In the genomic region with DNA sequence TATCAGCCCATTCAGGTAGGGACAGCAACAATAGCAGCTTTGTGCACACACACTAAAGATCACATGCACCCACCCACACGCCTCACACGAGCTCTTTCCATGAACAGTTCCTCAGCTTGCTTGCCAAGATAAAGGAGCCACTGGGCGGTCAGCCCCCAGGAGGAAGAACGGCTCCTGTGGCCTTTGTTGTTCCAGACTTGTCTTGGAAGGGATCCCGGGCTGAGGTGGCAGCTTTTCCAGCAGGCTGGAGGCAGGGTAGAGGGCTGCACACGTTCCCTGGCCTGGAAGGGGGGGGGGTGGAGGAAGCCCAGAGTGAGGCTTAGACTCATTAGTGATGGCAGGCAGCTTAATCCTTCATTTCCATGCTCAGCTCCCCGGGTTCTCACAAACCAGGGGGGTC, we compare ENCODE assay signal across 11 mouse cellular contexts. TPM values are rescaled to one million over a fixed set of nuclear protein-coding genes. Genes with fewer than 3 reads are reported as not detected.
DNase-seq lines count a peak whose midpoint lies in the region; ATAC-seq and TF ChIP-seq lines count a peak whose summit lies in the region.
"Had no signal": no experiment of that assay in that cellular context is flagged by ENCODE, and none has a peak within 500 bp of the region (broad histone marks: within the 10 kb centered on the region; RNA-seq: fewer than 3 reads in every experiment).

No protein-coding gene starts in this region.

- H3K4me2 ChIP-seq in heart, embryonic 11.5 days = no peak overlapping the region
- H3K4me2 ChIP-seq in heart, embryonic 13.5 days = no peak overlapping the region
- no peak overlapping the region for H3K4me2 ChIP-seq in midbrain, postnatal 0 days (ENCODE audit: low read depth, low read length, poor library complexity, severe bottlenecking)
- no peak overlapping the region for H3K4me2 ChIP-seq in intestine, embryonic 15.5 days (replicated peaks)

- no peaks in the 10 kb centered on the region for H3K36me3 ChIP-seq in heart, embryonic 11.5 days (ENCODE audit: control insufficient read depth, insufficient read depth, low read length)
- H3K36me3 ChIP-seq in heart, embryonic 13.5 days = no peaks in the 10 kb centered on the region
- H3K36me3 ChIP-seq in midbrain, postnatal 0 days (ENCODE audit: insufficient read depth, low read length) = peaks cover 7% of the 10 kb centered on the region; the same call in 1 of the 2 replicates
- H3K36me3 ChIP-seq in intestine, embryonic 15.5 days = no peaks in the 10 kb centered on the region

- TF ChIP-seq CTCF in midbrain, postnatal 0 days (IDR thresholded peaks at IDR 0.05) = no peak

- peaks cover 62% of the 10 kb centered on the region for H3K27me3 ChIP-seq in heart, embryonic 11.5 days (ENCODE audit: control insufficient read depth, insufficient read depth, low read length)
- H3K27me3 ChIP-seq in heart, embryonic 13.5 days (replicated peaks) = peaks cover 93% of the 10 kb centered on the region
- peaks cover 33% of the 10 kb centered on the region for H3K27me3 ChIP-seq in midbrain, postnatal 0 days (ENCODE audit: insufficient read depth, low read length)
- peaks cover 26% of the 10 kb centered on the region for H3K27me3 ChIP-seq in intestine, embryonic 15.5 days (replicated peaks)

- DNase-seq in heart, adult 18-20 months = peak; percentile 57 to 70
- peak; percentile 27 for DNase-seq in right cerebral cortex, postnatal 25 days
- no peak for DNase-seq in right cerebral cortex, adult 2 months (ENCODE audit: low spot score in 2 of 2)
- peak; percentile 50 for DNase-seq in midbrain, postnatal 0 days (ENCODE audit: low spot score)
- DNase-seq: gastrocnemius, postnatal 10 days had no signal

- H3K27ac ChIP-seq in heart, embryonic 11.5 days (ENCODE audit: low read depth, low read length) = no peak overlapping the region
- H3K27ac ChIP-seq in heart, embryonic 13.5 days (replicated peaks) = 0 out of 2 replicates have a peak overlapping the region, but pooled peaks have one; percentile 45
- H3K27ac ChIP-seq in midbrain, postnatal 0 days (ENCODE audit: low read depth, low read length) = no peak overlapping the region
- H3K27ac ChIP-seq in intestine, embryonic 15.5 days = no peak overlapping the region

- no peak for ATAC-seq in heart, embryonic 11.5 days (replicated peaks; ENCODE audit: insufficient number of reproducible peaks, low FRiP score, low TSS enrichment)
- no peak for ATAC-seq in heart, embryonic 13.5 days (ENCODE audit: extremely low read depth, insufficient number of reproducible peaks, low FRiP score, low TSS enrichment)
- ATAC-seq in midbrain, postnatal 0 days (ENCODE audit: low FRiP score) = peak; percentile 70
- ATAC-seq in intestine, embryonic 15.5 days = no peak
- no peak for ATAC-seq in granulocyte monocyte progenitor cell, adult 5-6 weeks (replicated peaks; ENCODE audit: poor library complexity, severe bottlenecking)

- no peaks in the 10 kb centered on the region for H3K9me3 ChIP-seq in heart, embryonic 11.5 days (replicated peaks; ENCODE audit: control insufficient read depth, low read length)
- H3K9me3 ChIP-seq in heart, embryonic 13.5 days = no peaks in the 10 kb centered on the region
- no peaks in the 10 kb centered on the region for H3K9me3 ChIP-seq in midbrain, postnatal 0 days (ENCODE audit: low read length)
- H3K9me3 ChIP-seq in intestine, embryonic 15.5 days = no peaks in the 10 kb centered on the region

- H3K9ac ChIP-seq in heart, embryonic 11.5 days (ENCODE audit: low read depth, low read length) = no peak overlapping the region
- H3K9ac ChIP-seq in heart, embryonic 13.5 days = no peak overlapping the region
- no peak overlapping the region for H3K9ac ChIP-seq in midbrain, postnatal 0 days (replicated peaks; ENCODE audit: low read length, poor library complexity, severe bottlenecking)
- H3K9ac ChIP-seq in intestine, embryonic 15.5 days = no peak overlapping the region

- 13% methylated on average over 7 of the region's 7 CpGs for WGBS in heart, embryonic 11.5 days (ENCODE audit: insufficient replicate concordance)
- WGBS in heart, embryonic 13.5 days = 13% methylated on average over 7 of the region's 7 CpGs
- WGBS in midbrain, postnatal 0 days = 11% methylated on average over 7 of the region's 7 CpGs
- WGBS in intestine, embryonic 15.5 days = 25% methylated on average over 7 of the region's 7 CpGs

- peaks cover 5% of the 10 kb centered on the region; the same call in 1 of the 2 replicates for H3K4me1 ChIP-seq in heart, embryonic 11.5 days (ENCODE audit: control insufficient read depth, insufficient read depth, low read length)
- H3K4me1 ChIP-seq in heart, embryonic 13.5 days = peaks cover 10% of the 10 kb centered on the region
- H3K4me1 ChIP-seq in midbrain, postnatal 0 days (ENCODE audit: insufficient read depth, low read length) = no peaks in the 10 kb centered on the region
- no peaks in the 10 kb centered on the region for H3K4me1 ChIP-seq in intestine, embryonic 15.5 days (replicated peaks)

- H3K4me3 ChIP-seq in heart, embryonic 11.5 days (ENCODE audit: low read depth, low read length) = no peak overlapping the region
- no peak overlapping the region for H3K4me3 ChIP-seq in heart, embryonic 13.5 days
- H3K4me3 ChIP-seq in midbrain, postnatal 0 days (ENCODE audit: low read depth, low read length) = no peak overlapping the region
- no peak overlapping the region for H3K4me3 ChIP-seq in intestine, embryonic 15.5 days (replicated peaks)

RNA-seq across cellular contexts. Expression of a gene that starts 18.2 kb away (rescaled TPM):
- not detected for total RNA-seq in heart, adult 18-20 months (2021)
- polyA plus RNA-seq in heart, embryonic 11.5 days (2014; fragmentation: Nextera tagmentation; extraction: Ambion mirVana) = not detected in 2 replicates
- polyA plus RNA-seq in heart, embryonic 13.5 days (2015; fragmentation: Nextera tagmentation; extraction: Ambion mirVana) = not detected in 2 replicates
- 0.33 and 0.66 TPM in 2 replicates for total RNA-seq in midbrain, postnatal 0 days (2014; rRNA removed)
- polyA plus RNA-seq in midbrain, postnatal 0 days (2015; fragmentation: Nextera tagmentation; extraction: Ambion mirVana) = 0.94 and 1.2 TPM in 2 replicates
- polyA plus RNA-seq in intestine, embryonic 15.5 days (2015; fragmentation: Nextera tagmentation; extraction: Ambion mirVana) = not detected in 2 replicates
- total RNA-seq in granulocyte monocyte progenitor cell, adult 5-6 weeks (2014; fragmentation: Nextera tagmentation) = not detected in 2 replicates
- not detected in 2 replicates for total RNA-seq in granulocyte monocyte progenitor cell, adult 5-6 weeks (2017)
- total RNA-seq: gastrocnemius, postnatal 10 days had no signal
- polyA plus RNA-seq: testis, adult 2 months had no signal

RNA-seq across cellular contexts. Expression of a gene that starts 24.4 kb away (rescaled TPM):
- total RNA-seq in heart, adult 18-20 months (2021) = not detected
- polyA plus RNA-seq in heart, embryonic 11.5 days (2014; fragmentation: Nextera tagmentation; extraction: Ambion mirVana) = not detected in 2 replicates
- polyA plus RNA-seq in heart, embryonic 13.5 days (2015; fragmentation: Nextera tagmentation; extraction: Ambion mirVana) = not detected in 2 replicates
- total RNA-seq in midbrain, postnatal 0 days (2014; rRNA removed) = 0.09 and 0.11 TPM in 2 replicates
- 0.16 and 0.25 TPM in 2 replicates for polyA plus RNA-seq in midbrain, postnatal 0 days (2015; fragmentation: Nextera tagmentation; extraction: Ambion mirVana)
- not detected in 2 replicates for polyA plus RNA-seq in intestine, embryonic 15.5 days (2015; fragmentation: Nextera tagmentation; extraction: Ambion mirVana)
- total RNA-seq in granulocyte monocyte progenitor cell, adult 5-6 weeks (2014; fragmentation: Nextera tagmentation) = not detected in 2 replicates
- total RNA-seq in granulocyte monocyte progenitor cell, adult 5-6 weeks (2017) = not detected in 2 replicates
- total RNA-seq: gastrocnemius, postnatal 10 days had no signal

RNA-seq across cellular contexts. Expression of a gene that starts 31.1 kb away (rescaled TPM):
- total RNA-seq in heart, adult 18-20 months (2021) = not detected
- not detected in 2 replicates for polyA plus RNA-seq in heart, embryonic 11.5 days (2014; fragmentation: Nextera tagmentation; extraction: Ambion mirVana)
- polyA plus RNA-seq in heart, embryonic 13.5 days (2015; fragmentation: Nextera tagmentation; extraction: Ambion mirVana) = 0.05 TPM in 1 of 2 replicates, not detected in the other
- total RNA-seq in midbrain, postnatal 0 days (2014; rRNA removed) = 9.6 and 10.3 TPM in 2 replicates
- 7.7 and 8.7 TPM in 2 replicates for polyA plus RNA-seq in midbrain, postnatal 0 days (2015; fragmentation: Nextera tagmentation; extraction: Ambion mirVana)
- not detected in 2 replicates for polyA plus RNA-seq in intestine, embryonic 15.5 days (2015; fragmentation: Nextera tagmentation; extraction: Ambion mirVana)
- total RNA-seq in granulocyte monocyte progenitor cell, adult 5-6 weeks (2014; fragmentation: Nextera tagmentation) = not detected in 2 replicates
- total RNA-seq in granulocyte monocyte progenitor cell, adult 5-6 weeks (2017) = not detected in 2 replicates
- total RNA-seq: gastrocnemius, postnatal 10 days; left cerebral cortex, postnatal 25 days had no signal

Comparison
In these comparisons a context has a peak if more than half of its experiments do, and no peak if none do; other contexts are left out.
1. DNase-seq: peak in heart, adult 18-20 months (2 of 2), right cerebral cortex, postnatal 25 days (single experiment) and midbrain, postnatal 0 days (single experiment); none in right cerebral cortex, adult 2 months (0 of 2).